Mouse (Mus musculus): ENCODE measurements around the gene D930007J09Rik.

DNA sequence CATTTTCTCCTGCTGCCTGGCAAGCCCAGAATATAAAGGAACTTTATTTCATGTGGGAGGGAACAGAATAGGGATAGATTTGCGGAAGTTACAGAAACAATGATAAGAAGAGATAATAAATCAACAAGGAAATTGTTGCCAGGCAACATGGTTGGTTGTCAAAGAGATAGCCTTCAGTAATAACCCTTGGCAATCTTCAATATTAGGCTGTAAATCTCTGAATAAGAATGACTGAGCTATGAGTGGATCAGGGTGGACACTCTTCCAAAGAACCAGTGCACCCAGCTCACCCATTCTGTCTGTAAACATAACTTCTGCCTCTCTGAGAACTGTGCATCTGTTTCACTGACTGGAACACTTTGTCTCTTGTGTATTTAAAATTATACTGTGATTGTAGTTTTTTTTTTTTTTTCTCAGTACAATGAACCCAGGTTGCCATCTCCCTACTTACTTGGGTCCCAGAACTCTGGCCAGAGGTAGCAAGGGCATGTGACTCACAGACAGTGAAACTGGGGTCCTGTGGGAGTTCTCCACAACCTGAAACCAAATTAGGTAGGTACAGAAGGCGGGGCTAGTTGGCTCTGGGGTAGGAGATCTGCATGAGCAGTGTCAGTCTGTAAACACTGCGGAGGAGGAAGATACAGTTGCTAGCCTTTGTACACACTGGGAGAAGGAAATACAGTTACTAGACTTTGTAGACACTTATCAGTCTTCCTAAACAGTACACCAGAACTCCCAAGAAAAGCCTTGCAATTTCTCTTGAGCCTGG is 29.0 kb upstream of the D930007J09Rik start:
- no peak for TF ChIP-seq POLR2A (IDR thresholded peaks at IDR 0.05; ENCODE audit: insufficient read length, low read depth)
- TF ChIP-seq CEBPB (IDR thresholded peaks at IDR 0.05; ENCODE audit: insufficient read depth, poor library complexity, severe bottlenecking): no peak
- no peak for TF ChIP-seq USF1 (IDR thresholded peaks at IDR 0.05; ENCODE audit: low read depth)
- no peak for TF ChIP-seq E2F4 (IDR thresholded peaks at IDR 0.05; ENCODE audit: insufficient read depth)
- no peak for TF ChIP-seq POLR2AphosphoS2 (IDR thresholded peaks at IDR 0.05; ENCODE audit: insufficient read length, low read depth)
- TF ChIP-seq MAX (IDR thresholded peaks at IDR 0.05; ENCODE audit: low read depth): no peak
- TF ChIP-seq MYOD1 (IDR thresholded peaks at IDR 0.05; ENCODE audit: control insufficient read depth in 1 of 3, insufficient read length in 2 of 3, low read depth in 2 of 3): no peak
- no peak for TF ChIP-seq MYOG (IDR thresholded peaks at IDR 0.05; ENCODE audit: control insufficient read depth in 1 of 3, insufficient read depth in 1 of 3, insufficient read length in 2 of 3, low read depth in 2 of 3)
- no peak for TF ChIP-seq TCF12 (IDR thresholded peaks at IDR 0.05; ENCODE audit: insufficient read depth, poor library complexity, severe bottlenecking)
- TF ChIP-seq REST (IDR thresholded peaks at IDR 0.05; ENCODE audit: insufficient read depth, insufficient read length): no peak

Measured in myocyte (in vitro differentiated cells).